Mouse (Mus musculus) C2C12 (cell line): ENCODE measurements around the gene Otulin.

Source experiments
- CTCF ChIP-seq: IDR thresholded peaks from one replicate; pipeline ENCODE4 v1.5.1; 2011; ENCODE audit not compliant: control insufficient read depth, insufficient read depth, insufficient read length
- FOSL1 ChIP-seq: IDR thresholded peaks from one replicate; pipeline ENCODE4 v1.8.0; 2011; ENCODE audit warnings: mild to moderate bottlenecking, low read length; ENCODE audit not compliant: poor library complexity, insufficient read depth, severe bottlenecking

GRCm38 (mm10) chr15:27497300-27497997 is 133.0 kb downstream of the Otulin start:
- TF ChIP-seq FOSL1 (no peak), CTCF (no peak)
